Mouse (Mus musculus): ENCODE measurements at regions not wholly inside any gene's neighbourhood (a gene's known extent, or its start where the extent isn't known, plus 50 kb on each side); places are given as distances from the start of the nearest gene placed in this dataset.

GRCm38 (mm10) chr6:140874831-140875230, 145.7 kb downstream of the Gm11077 start:
- no peak for TF ChIP-seq CTCF (IDR thresholded peaks at IDR 0.05; ENCODE audit: control insufficient read depth, insufficient read depth, insufficient read length)
- no peak for TF ChIP-seq USF1 (IDR thresholded peaks at IDR 0.05; ENCODE audit: low read depth)
- TF ChIP-seq CEBPB (IDR thresholded peaks at IDR 0.05; ENCODE audit: low read depth), result no peak
- no peak for TF ChIP-seq MYOD1 (IDR thresholded peaks at IDR 0.05; ENCODE audit: control insufficient read depth, insufficient read length, low read depth)
- TF ChIP-seq FOSL1 (IDR thresholded peaks at IDR 0.05; ENCODE audit: insufficient read depth, low read length, poor library complexity, severe bottlenecking), result no peak
- TF ChIP-seq MAX (IDR thresholded peaks at IDR 0.05), result no peak

Measured in C2C12 (cell line).